Mouse (Mus musculus) ZHBTc4 (cell line): ENCODE results near the gene Eml2.
A peak's percentile ranks its signal among the peaks of the same experiment; 100 is the strongest.

Experiments used
- DNase-seq: peaks from one replicate; pipeline ENCODE4 v3.0.0-alpha.2; 2011; ENCODE audit warnings: low read depth, low spot score

Eml2 gene

GRCm38 (mm10) chr7:19162928-19163327 is 13.3 kb upstream of the Eml2 start:
- DNase-seq: no peak

- DNase-seq: no peak
These were observed 12.5 kb upstream of the Eml2 start for GRCm38 (mm10) chr7:19163752-19164151.

GRCm38 (mm10) chr7:19164189-19164588 is 12.0 kb upstream of the Eml2 start:
- peak; percentile 94 for DNase-seq

- DNase-seq: peak; percentile 87
These were observed 11.2 kb upstream of the Eml2 start for GRCm38 (mm10) chr7:19164978-19165377.

- no peak for DNase-seq
These were observed 10.4 kb upstream of the Eml2 start, which contains the start of gene Gipr for GRCm38 (mm10) chr7:19165656-19166423. Gipr (minus strand) TSS chr7:19166127.

- no peak for DNase-seq
These were observed 9.2 kb upstream of the Eml2 start for GRCm38 (mm10) chr7:19166990-19167389.

- DNase-seq: no peak
These were observed 6.7 kb upstream of the Eml2 start for GRCm38 (mm10) chr7:19169506-19169905.

GRCm38 (mm10) chr7:19170142-19170541 is 6.1 kb upstream of the Eml2 start:
- DNase-seq: no peak

- DNase-seq: no peak
These were observed 4.4 kb upstream of the Eml2 start for GRCm38 (mm10) chr7:19171831-19172230.

- peak; percentile 90 for DNase-seq
These were observed 3.3 kb upstream of the Eml2 start for GRCm38 (mm10) chr7:19172874-19173273.

- no peak for DNase-seq
These were observed 311 bp downstream of the Eml2 start for GRCm38 (mm10) chr7:19176516-19176947.

- no peak for DNase-seq
These were observed 995 bp downstream of the Eml2 start for GRCm38 (mm10) chr7:19177216-19177615.

GRCm38 (mm10) chr7:19178035-19178434 is 1.8 kb downstream of the Eml2 start:
- no peak for DNase-seq

- DNase-seq: peak; percentile 89
These were observed 2.3 kb downstream of the Eml2 start for GRCm38 (mm10) chr7:19178443-19179092.

GRCm38 (mm10) chr7:19179173-19179572 is 3.0 kb downstream of the Eml2 start:
- DNase-seq: peak; percentile 89

- DNase-seq: peak; percentile 64
These were observed 3.7 kb downstream of the Eml2 start for GRCm38 (mm10) chr7:19179936-19180335.

- peak; percentile 84 for DNase-seq
These were observed 4.7 kb downstream of the Eml2 start for GRCm38 (mm10) chr7:19180862-19181429.

- no peak for DNase-seq
These were observed 8.0 kb downstream of the Eml2 start for GRCm38 (mm10) chr7:19184250-19184649.

- DNase-seq: no peak
These were observed 8.5 kb downstream of the Eml2 start for GRCm38 (mm10) chr7:19184758-19185157.

- peak; percentile 79 for DNase-seq
These were observed 18.5 kb downstream of the Eml2 start for GRCm38 (mm10) chr7:19194676-19195075.

GRCm38 (mm10) chr7:19196676-19197075 is 20.5 kb downstream of the Eml2 start:
- DNase-seq: peak; percentile 86

GRCm38 (mm10) chr7:19197985-19198384 is 21.8 kb downstream of the Eml2 start:
- DNase-seq: peak; percentile 88

GRCm38 (mm10) chr7:19201660-19202059 is 25.4 kb downstream of the Eml2 start:
- no peak for DNase-seq
